Mouse (Mus musculus): Measurements from ENCODE around the gene Aatk.

DNA sequence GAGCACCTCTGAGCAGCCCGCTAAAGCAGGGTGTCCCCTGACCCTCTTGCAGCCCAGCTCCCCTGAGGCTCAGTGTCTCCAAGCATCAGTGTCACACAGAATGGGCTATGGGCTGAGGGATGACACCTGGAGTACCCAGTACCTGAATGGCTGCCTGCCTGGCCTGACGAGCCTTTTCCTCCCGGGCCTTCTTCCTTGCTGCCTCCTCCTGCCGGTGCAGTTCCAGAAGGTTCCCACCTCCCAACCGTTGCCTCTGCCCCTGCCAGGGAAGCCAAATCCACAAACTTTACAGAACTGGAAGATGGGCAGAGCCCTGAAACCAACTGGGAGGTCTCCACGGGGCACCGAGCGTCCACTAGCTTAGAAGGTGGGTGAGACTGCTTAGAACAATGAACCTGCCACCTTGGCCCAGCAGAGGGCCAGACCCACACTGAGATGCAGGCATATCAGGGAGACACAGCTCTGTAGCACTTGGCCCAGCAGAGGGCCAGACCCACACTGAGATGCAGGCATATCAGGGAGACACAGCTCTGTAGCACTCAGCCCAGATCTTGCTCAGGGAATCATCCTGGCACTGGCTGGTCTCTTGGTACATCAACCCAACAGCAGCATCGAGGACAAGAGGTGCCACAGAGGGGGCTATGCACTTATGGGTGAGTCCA lies 26.1 kb upstream of the Aatk start:
- TF ChIP-seq CTCF (IDR thresholded peaks at IDR 0.05; ENCODE audit: borderline replicate concordance, control insufficient read depth, extremely low read depth, insufficient read depth, low read length, poor library complexity) (no peak), POLR2A (IDR thresholded peaks at IDR 0.05; ENCODE audit: control insufficient read depth, extremely low read depth, insufficient read depth, low read length, poor library complexity) (no peak)

Data from thymus, adult 2 months (tissue).